ENCODE assay signal across 24 mouse cellular contexts in the genomic region with DNA sequence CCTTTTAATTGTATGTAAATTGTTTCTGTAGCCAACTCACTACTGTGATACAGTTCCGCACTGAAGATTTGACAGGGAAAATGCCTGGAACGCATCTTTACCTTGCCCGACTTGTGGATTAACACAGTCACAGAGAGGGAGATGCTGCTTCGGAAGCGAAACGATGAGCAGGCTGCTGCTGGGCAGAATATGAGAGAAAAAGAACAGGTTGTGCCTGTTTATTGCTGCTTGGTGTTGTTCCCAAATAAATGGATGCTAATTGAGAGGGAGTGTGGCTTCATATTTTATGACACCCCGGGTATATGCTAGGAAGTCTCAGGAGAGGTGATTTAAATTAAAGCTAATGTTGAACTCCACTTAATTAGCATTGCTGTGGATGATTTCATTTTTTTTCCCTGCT. TPM values are rescaled to one million over a fixed set of nuclear protein-coding genes. Genes with fewer than 3 reads are reported as not detected.
DNase-seq lines count a peak whose midpoint lies in the region; ATAC-seq lines count a peak whose summit lies in the region.
"Had no signal": no experiment of that assay in that cellular context is flagged by ENCODE, and none has a peak within 500 bp of the region (broad histone marks: within the 10 kb centered on the region; RNA-seq: fewer than 3 reads in every experiment).

No protein-coding gene starts in this region.

- peak overlapping the region; percentile 21 for H3K4me2 ChIP-seq in hindbrain, embryonic 13.5 days
- H3K4me2 ChIP-seq in neural tube, embryonic 12.5 days (replicated peaks), result no peak overlapping the region
- peak overlapping the region; percentile 17; the same call in 1 of the 2 replicates for H3K4me2 ChIP-seq in midbrain, embryonic 16.5 days (ENCODE audit: low read length)
- H3K4me2 ChIP-seq: embryonic facial prominence, embryonic 12.5 days; heart, embryonic 11.5 days; lung, embryonic 14.5 days had no signal

- WGBS in hindbrain, embryonic 13.5 days, result 57% methylated on average over 7 of the region's 7 CpGs
- 78% methylated on average over 7 of the region's 7 CpGs for WGBS in hindbrain, embryonic 10.5 days
- 69% methylated on average over 7 of the region's 7 CpGs for WGBS in neural tube, embryonic 12.5 days
- WGBS in midbrain, embryonic 16.5 days, result 59% methylated on average over 7 of the region's 7 CpGs

- H3K36me3 ChIP-seq in hindbrain, embryonic 13.5 days, result no peaks in the 10 kb centered on the region
- H3K36me3 ChIP-seq in hindbrain, embryonic 10.5 days, result no peaks in the 10 kb centered on the region
- no peaks in the 10 kb centered on the region for H3K36me3 ChIP-seq in neural tube, embryonic 12.5 days
- no peaks in the 10 kb centered on the region for H3K36me3 ChIP-seq in midbrain, embryonic 16.5 days (ENCODE audit: control insufficient read depth, insufficient read depth, low read length)
- H3K36me3 ChIP-seq: embryonic facial prominence, embryonic 12.5 days had no signal

- H3K4me3 ChIP-seq in hindbrain, embryonic 13.5 days, result no peak overlapping the region
- no peak overlapping the region for H3K4me3 ChIP-seq in hindbrain, embryonic 10.5 days
- H3K4me3 ChIP-seq in neural tube, embryonic 12.5 days, result no peak overlapping the region
- no peak overlapping the region for H3K4me3 ChIP-seq in midbrain, embryonic 16.5 days (ENCODE audit: low read depth, low read length)
- H3K4me3 ChIP-seq: embryonic facial prominence, embryonic 12.5 days; left cerebral cortex, adult 2 months; megakaryocyte, embryonic 14.5 days had no signal

- peak overlapping the region; percentile 56; the same call in 1 of the 2 replicates for H3K27ac ChIP-seq in hindbrain, embryonic 13.5 days
- no peak overlapping the region for H3K27ac ChIP-seq in hindbrain, embryonic 10.5 days
- no peak overlapping the region for H3K27ac ChIP-seq in neural tube, embryonic 12.5 days
- peak overlapping the region; percentile 23; the same call in 1 of the 2 replicates for H3K27ac ChIP-seq in midbrain, embryonic 16.5 days (ENCODE audit: low read length)
- H3K27ac ChIP-seq: embryonic facial prominence, embryonic 12.5 days; left cerebral cortex, adult 2 months; liver, embryonic 14.5 days had no signal

- peaks cover 14% of the 10 kb centered on the region for H3K4me1 ChIP-seq in hindbrain, embryonic 13.5 days (replicated peaks)
- H3K4me1 ChIP-seq in hindbrain, embryonic 10.5 days (replicated peaks), result peaks cover 10% of the 10 kb centered on the region; the same call in 1 of the 2 replicates
- H3K4me1 ChIP-seq in neural tube, embryonic 12.5 days, result no peaks in the 10 kb centered on the region
- H3K4me1 ChIP-seq in midbrain, embryonic 16.5 days (ENCODE audit: control insufficient read depth, insufficient read depth, low read length), result peaks cover 6% of the 10 kb centered on the region; the same call in 1 of the 2 replicates
- H3K4me1 ChIP-seq: embryonic facial prominence, embryonic 12.5 days had no signal

- ATAC-seq in hindbrain, embryonic 13.5 days (ENCODE audit: low FRiP score), result peak; percentile 76
- peak; percentile 58 for ATAC-seq in neural tube, embryonic 12.5 days (ENCODE audit: low FRiP score, low read depth)
- peak; percentile 42; the same call in 1 of the 2 replicates for ATAC-seq in midbrain, embryonic 16.5 days

- no peaks in the 10 kb centered on the region for H3K27me3 ChIP-seq in hindbrain, embryonic 13.5 days
- no peaks in the 10 kb centered on the region for H3K27me3 ChIP-seq in hindbrain, embryonic 10.5 days (ENCODE audit: insufficient read depth, poor library complexity, severe bottlenecking)
- H3K27me3 ChIP-seq in neural tube, embryonic 12.5 days (replicated peaks), result no peaks in the 10 kb centered on the region
- no peaks in the 10 kb centered on the region for H3K27me3 ChIP-seq in midbrain, embryonic 16.5 days (ENCODE audit: control insufficient read depth, insufficient read depth, low read depth, low read length)
- H3K27me3 ChIP-seq: embryonic facial prominence, embryonic 12.5 days; megakaryocyte, embryonic 14.5 days had no signal

- DNase-seq in hindbrain, embryonic 10.5 days (ENCODE audit: low spot score), result no peak
- no peak for DNase-seq in neural tube, embryonic 10.5 days (ENCODE audit: extremely low spot score, low spot score)
- DNase-seq in heart, postnatal 4 days, result no peak
- no peak for DNase-seq in kidney, adult 9 months
- DNase-seq: adrenal gland, adult 2 months; cerebellum, adult 18-20 months; cerebellum, postnatal 25 days; gastrocnemius, postnatal 10 days; heart, postnatal 10 days; kidney, adult 11 months; kidney, postnatal 4 days; layer of hippocampus, adult 9-11 months; lung, embryonic 14.5 days; lung, postnatal 36 days; thymus, adult 18-20 months; thymus, postnatal 36 days had no signal

- H3K9ac ChIP-seq in hindbrain, embryonic 13.5 days, result no peak overlapping the region
- no peak overlapping the region for H3K9ac ChIP-seq in neural tube, embryonic 12.5 days
- H3K9ac ChIP-seq in midbrain, embryonic 16.5 days (ENCODE audit: low read depth, low read length), result 0 out of 2 replicates have a peak overlapping the region, but pooled peaks have one; percentile 10
- H3K9ac ChIP-seq: embryonic facial prominence, embryonic 12.5 days; liver, embryonic 14.5 days; lung, embryonic 14.5 days had no signal

- H3K9me3 ChIP-seq in hindbrain, embryonic 13.5 days, result no peaks in the 10 kb centered on the region
- H3K9me3 ChIP-seq in hindbrain, embryonic 10.5 days, result no peaks in the 10 kb centered on the region
- H3K9me3 ChIP-seq in neural tube, embryonic 12.5 days, result no peaks in the 10 kb centered on the region
- no peaks in the 10 kb centered on the region for H3K9me3 ChIP-seq in midbrain, embryonic 16.5 days (replicated peaks; ENCODE audit: control insufficient read depth, low read length, poor library complexity, severe bottlenecking)
- H3K9me3 ChIP-seq: embryonic facial prominence, embryonic 12.5 days; megakaryocyte, embryonic 14.5 days had no signal

RNA-seq across cellular contexts. Expression of a gene that starts 23.0 kb away (rescaled TPM):
- polyA plus RNA-seq in hindbrain, embryonic 13.5 days (2015; fragmentation: Nextera tagmentation; extraction: Ambion mirVana), result 25.3 and 26.8 TPM in 2 replicates
- polyA plus RNA-seq in hindbrain, embryonic 10.5 days (2016; fragmentation: Nextera tagmentation; extraction: Ambion mirVana), result 22.2 and 23.3 TPM in 2 replicates
- polyA plus RNA-seq in neural tube, embryonic 12.5 days (2016; fragmentation: Nextera tagmentation; extraction: Ambion mirVana), result 26.2 and 29.8 TPM in 2 replicates
- 30.5 and 34.8 TPM in 2 replicates for polyA plus RNA-seq in midbrain, embryonic 16.5 days (2015; fragmentation: Nextera tagmentation; extraction: Ambion mirVana)
- total RNA-seq in heart, postnatal 4 days (2021), result 10 to 100 TPM; 25.0 to 25.6 TPM

Comparison
In these comparisons a context has a peak if more than half of its experiments do, and no peak if none do; other contexts are left out.
1. H3K27ac ChIP-seq: peak in hindbrain, embryonic 13.5 days (single experiment) and midbrain, embryonic 16.5 days (single experiment); none in hindbrain, embryonic 10.5 days (single experiment) and neural tube, embryonic 12.5 days (single experiment).
2. Peak in every context shown above with its lines, with median percentiles within 50 percentile points of each other: ATAC-seq.